Mouse (Mus musculus) heart, embryonic 11.5 days (tissue): ENCODE results near the gene Olfr516. TPM values are rescaled to one million over a fixed set of nuclear protein-coding genes. Genes with fewer than 3 reads are reported as not detected.

Experiments used
- polyA plus RNA-seq: library from polyadenylated mRNA; unstranded; fragments of >200 nt; fragmentation: Nextera tagmentation; extraction: Ambion mirVana; gene quantifications from 2 replicates; pipeline ENCODE4 v1.2.1, GENCODE M21; 2014

Olfr516 gene
- polyA plus RNA-seq, 1 experiment from 2014 or later: not detected

Other genes with a start within 250 kb of the Olfr516 start
- not detected in 2 replicates for gene Olfr506, start 239.7 kb downstream of the Olfr516 start, polyA plus RNA-seq
- not detected in 2 replicates for gene Olfr507, start 228.7 kb downstream of the Olfr516 start, polyA plus RNA-seq
- gene Olfr508, start 220.5 kb downstream of the Olfr516 start, polyA plus RNA-seq: not detected in 2 replicates
- not detected in 2 replicates for gene Olfr509, start 198.6 kb downstream of the Olfr516 start, polyA plus RNA-seq
- gene Olfr510, start 184.1 kb downstream of the Olfr516 start, polyA plus RNA-seq: not detected in 2 replicates
- not detected in 2 replicates for gene Olfr512, start 137.2 kb downstream of the Olfr516 start, polyA plus RNA-seq
- gene Olfr513, start 99.6 kb downstream of the Olfr516 start, polyA plus RNA-seq: not detected in 2 replicates
- gene Olfr514, start 24.5 kb downstream of the Olfr516 start, polyA plus RNA-seq: not detected in 2 replicates
- gene Olfr517, start 21.9 kb upstream of the Olfr516 start, polyA plus RNA-seq: not detected in 2 replicates
- not detected in 2 replicates for gene Olfr518, start 34.5 kb upstream of the Olfr516 start, polyA plus RNA-seq
- gene Olfr519, start 43.9 kb upstream of the Olfr516 start, polyA plus RNA-seq: not detected in 2 replicates
- gene Nlrp10, start 79.6 kb upstream of the Olfr516 start, polyA plus RNA-seq: 5.2 and 5.6 TPM in 2 replicates
- gene Eif3f, start 83.9 kb upstream of the Olfr516 start, polyA plus RNA-seq: 54.7 and 66.0 TPM in 2 replicates
- gene Tub, start 99.8 kb upstream of the Olfr516 start, polyA plus RNA-seq: 0.45 and 0.63 TPM in 2 replicates
- 1.7 and 1.9 TPM in 2 replicates for gene Ric3, start 232.8 kb upstream of the Olfr516 start, polyA plus RNA-seq